In the genomic region with DNA sequence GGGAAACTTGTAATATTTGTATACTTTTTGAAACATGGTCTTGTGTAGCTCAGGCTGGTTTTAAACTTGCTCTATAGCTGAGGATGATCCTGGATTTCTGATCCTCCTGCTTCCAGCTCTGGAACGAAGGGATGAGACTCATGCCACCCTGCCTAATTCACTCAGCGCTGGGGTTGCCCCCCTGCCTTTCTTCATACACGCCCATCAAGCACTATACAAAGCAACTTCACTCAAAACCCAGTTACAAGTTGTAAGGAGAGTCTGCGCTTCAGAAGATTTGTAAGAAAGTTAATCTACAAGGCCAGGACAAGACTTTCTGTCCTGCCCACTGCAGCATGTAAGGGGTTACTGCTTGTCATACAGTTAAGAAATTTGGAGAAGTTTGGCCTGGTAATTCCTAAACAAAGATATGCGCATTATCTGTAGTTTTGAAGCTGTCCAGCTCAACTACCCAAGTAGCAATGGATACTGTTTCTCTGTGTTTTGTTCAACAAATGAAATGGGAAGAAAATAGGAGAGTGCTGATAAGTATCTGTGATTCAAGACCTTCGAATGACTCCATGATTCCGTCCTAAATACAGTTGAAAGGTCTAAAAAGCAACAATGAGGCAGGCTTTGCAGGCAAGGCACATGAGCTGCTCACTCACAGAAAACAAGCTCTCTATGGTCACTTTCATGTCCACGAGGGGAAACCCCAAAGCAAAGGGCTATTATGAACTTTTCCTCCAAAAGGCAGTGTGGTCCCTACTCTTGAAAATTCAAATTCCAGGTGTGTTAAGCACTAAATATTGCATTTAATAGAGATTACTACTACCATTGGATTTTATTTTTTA, we compare ENCODE assay signal across 17 mouse cellular contexts. TPM values are rescaled to one million over a fixed set of nuclear protein-coding genes. Genes with fewer than 3 reads are reported as not detected.
DNase-seq lines count a peak whose midpoint lies in the region; ATAC-seq and TF ChIP-seq lines count a peak whose summit lies in the region.
"Had no signal": no experiment of that assay in that cellular context is flagged by ENCODE, and none has a peak within 500 bp of the region (broad histone marks: within the 10 kb centered on the region; RNA-seq: fewer than 3 reads in every experiment).

No protein-coding gene starts in this region.

- H3K4me1 ChIP-seq in forebrain, embryonic 10.5 days, result peaks cover 55% of the 10 kb centered on the region
- peaks cover 3% of the 10 kb centered on the region; the same call in 1 of the 2 replicates for H3K4me1 ChIP-seq in forebrain, embryonic 15.5 days
- peaks cover 72% of the 10 kb centered on the region for H3K4me1 ChIP-seq in liver, embryonic 11.5 days (replicated peaks; ENCODE audit: control insufficient read depth, insufficient read depth, low read length)
- H3K4me1 ChIP-seq in thymus, adult 2 months (replicated peaks; ENCODE audit: control insufficient read depth, insufficient read depth, low read length), result peaks cover 18% of the 10 kb centered on the region

- H3K27me3 ChIP-seq in forebrain, embryonic 10.5 days (ENCODE audit: poor library complexity, severe bottlenecking), result no peaks in the 10 kb centered on the region
- no peaks in the 10 kb centered on the region for H3K27me3 ChIP-seq in forebrain, embryonic 15.5 days
- no peaks in the 10 kb centered on the region for H3K27me3 ChIP-seq in liver, embryonic 11.5 days (replicated peaks; ENCODE audit: control insufficient read depth, insufficient read depth, low read length)
- no peaks in the 10 kb centered on the region for H3K27me3 ChIP-seq in thymus, adult 2 months (ENCODE audit: control insufficient read depth, insufficient read depth, low read length)
- H3K27me3 ChIP-seq: embryonic facial prominence, embryonic 13.5 days; forebrain, embryonic 13.5 days; neural tube, embryonic 13.5 days; stomach, embryonic 15.5 days had no signal

- no peak for TF ChIP-seq POLR2A in thymus, adult 2 months (IDR thresholded peaks at IDR 0.05; ENCODE audit: control insufficient read depth, extremely low read depth, insufficient read depth, low read length, poor library complexity)

- no peaks in the 10 kb centered on the region for H3K36me3 ChIP-seq in forebrain, embryonic 10.5 days (replicated peaks)
- no peaks in the 10 kb centered on the region for H3K36me3 ChIP-seq in forebrain, embryonic 15.5 days
- H3K36me3 ChIP-seq in liver, embryonic 11.5 days (ENCODE audit: control insufficient read depth, insufficient read depth, low read length), result no peaks in the 10 kb centered on the region
- H3K36me3 ChIP-seq in thymus, adult 2 months (ENCODE audit: control insufficient read depth, insufficient read depth, low read length), result no peaks in the 10 kb centered on the region
- H3K36me3 ChIP-seq: embryonic facial prominence, embryonic 13.5 days; limb, embryonic 10.5 days; neural tube, embryonic 13.5 days; stomach, embryonic 15.5 days had no signal

- no peak for ATAC-seq in forebrain, embryonic 15.5 days (replicated peaks)
- ATAC-seq in liver, embryonic 11.5 days (replicated peaks; ENCODE audit: low FRiP score), result no peak
- peak; percentile 7; the same call in 1 of the 2 replicates for ATAC-seq in erythroid progenitor cell, adult 5-6 weeks (replicated peaks; ENCODE audit: low FRiP score, poor library complexity, severe bottlenecking)
- peak; percentile 29; the same call in 1 of the 2 replicates for ATAC-seq in megakaryocyte-erythroid progenitor cell, adult 5-6 weeks (replicated peaks; ENCODE audit: low FRiP score, low TSS enrichment, poor library complexity, severe bottlenecking)
- ATAC-seq: forebrain, embryonic 13.5 days; hindbrain, postnatal 0 days had no signal

- H3K9ac ChIP-seq in forebrain, embryonic 15.5 days (replicated peaks), result no peak overlapping the region
- peak overlapping the region; percentile 7 for H3K9ac ChIP-seq in liver, embryonic 11.5 days (ENCODE audit: low read depth, low read length)
- H3K9ac ChIP-seq: embryonic facial prominence, embryonic 13.5 days; forebrain, embryonic 13.5 days; lung, embryonic 14.5 days; neural tube, embryonic 13.5 days; stomach, embryonic 15.5 days had no signal

- 0 out of 2 replicates have a peak overlapping the region, but pooled peaks have one; percentile 51 for H3K27ac ChIP-seq in forebrain, embryonic 10.5 days
- no peak overlapping the region for H3K27ac ChIP-seq in forebrain, embryonic 15.5 days (replicated peaks)
- H3K27ac ChIP-seq in liver, embryonic 11.5 days (ENCODE audit: low read depth, low read length), result peak overlapping the region; percentile 67
- no peak overlapping the region for H3K27ac ChIP-seq in thymus, adult 2 months (ENCODE audit: control insufficient read depth, insufficient read depth, low read length)
- H3K27ac ChIP-seq: embryonic facial prominence, embryonic 13.5 days; forebrain, embryonic 13.5 days; hindbrain, postnatal 0 days; limb, embryonic 10.5 days; neural tube, embryonic 13.5 days; stomach, embryonic 15.5 days had no signal

- no peak for TF ChIP-seq CTCF in thymus, adult 2 months (IDR thresholded peaks at IDR 0.05; ENCODE audit: borderline replicate concordance, control insufficient read depth, extremely low read depth, insufficient read depth, low read length, poor library complexity)

- no peak overlapping the region for H3K4me3 ChIP-seq in forebrain, embryonic 10.5 days
- no peak overlapping the region for H3K4me3 ChIP-seq in forebrain, embryonic 15.5 days
- H3K4me3 ChIP-seq in liver, embryonic 11.5 days (ENCODE audit: low read depth, low read length), result no peak overlapping the region
- no peak overlapping the region for H3K4me3 ChIP-seq in thymus, adult 2 months (ENCODE audit: control insufficient read depth, insufficient read depth, low read length)
- H3K4me3 ChIP-seq: embryonic facial prominence, embryonic 13.5 days; forebrain, embryonic 13.5 days; limb, embryonic 10.5 days; neural tube, embryonic 13.5 days; stomach, embryonic 15.5 days had no signal

- DNase-seq in forebrain, embryonic 10.5 days (ENCODE audit: extremely low spot score, low spot score), result no peak
- no peak for DNase-seq in liver, embryonic 11.5 days (ENCODE audit: low spot score)
- no peak for DNase-seq in liver
- DNase-seq in thymus, adult 2 months, result no peak
- no peak for DNase-seq in kidney, adult 8-10 months
- DNase-seq: cerebellum, adult 18-20 months; lung, embryonic 14.5 days; right cerebral cortex, postnatal 25 days had no signal

- 87% methylated on average over 8 of the region's 8 CpGs for WGBS in forebrain, embryonic 10.5 days
- WGBS in forebrain, embryonic 15.5 days, result 79% methylated on average over 8 of the region's 8 CpGs
- 61% methylated on average over 8 of the region's 8 CpGs for WGBS in liver, embryonic 11.5 days
- WGBS in thymus, adult 2 months, result 89% methylated on average over 8 of the region's 8 CpGs

- no peak overlapping the region for H3K4me2 ChIP-seq in forebrain, embryonic 15.5 days (replicated peaks)
- peak overlapping the region; percentile 58 for H3K4me2 ChIP-seq in liver, embryonic 11.5 days
- H3K4me2 ChIP-seq: embryonic facial prominence, embryonic 13.5 days; forebrain, embryonic 13.5 days; lung, embryonic 14.5 days; neural tube, embryonic 13.5 days; stomach, embryonic 15.5 days had no signal

- no peaks in the 10 kb centered on the region for H3K9me3 ChIP-seq in forebrain, embryonic 10.5 days
- H3K9me3 ChIP-seq in forebrain, embryonic 15.5 days, result no peaks in the 10 kb centered on the region
- H3K9me3 ChIP-seq in liver, embryonic 11.5 days (ENCODE audit: control insufficient read depth, low read length), result no peaks in the 10 kb centered on the region
- H3K9me3 ChIP-seq: embryonic facial prominence, embryonic 13.5 days; forebrain, embryonic 13.5 days; limb, embryonic 10.5 days; neural tube, embryonic 13.5 days; stomach, embryonic 15.5 days had no signal

RNA-seq across cellular contexts. Expression of gene Trak2, which starts 18.4 kb away (rescaled TPM):
- 7.5 and 8.6 TPM in 2 replicates for polyA plus RNA-seq in forebrain, embryonic 10.5 days (2016; fragmentation: Nextera tagmentation; extraction: Ambion mirVana)
- polyA plus RNA-seq in forebrain, embryonic 15.5 days (2015; fragmentation: Nextera tagmentation; extraction: Ambion mirVana), result 21.3 and 21.9 TPM in 2 replicates
- 24.0 and 26.1 TPM in 2 replicates for polyA plus RNA-seq in liver, embryonic 11.5 days (2014; fragmentation: Nextera tagmentation; extraction: Ambion mirVana)
- 453 and 558 TPM in 2 replicates for total RNA-seq in erythroid progenitor cell, adult 5-6 weeks (2015; ENCODE audit: low replicate concordance)
- total RNA-seq in erythroid progenitor cell, adult 5-6 weeks (2017; ENCODE audit: low replicate concordance), result 520 and 536 TPM in 2 replicates
- total RNA-seq in megakaryocyte-erythroid progenitor cell, adult 5-6 weeks (2014; fragmentation: Nextera tagmentation), result 82.4 and 98.1 TPM in 2 replicates
- total RNA-seq in megakaryocyte-erythroid progenitor cell, adult 5-6 weeks (2017), result 50.7 and 56.6 TPM in 2 replicates
- 46.6 and 52.0 TPM in 2 replicates for polyA plus RNA-seq in thymus, adult 2 months (2012; rRNA removed)

RNA-seq across cellular contexts. Expression of gene Stradb, which starts 18.5 kb away (rescaled TPM):
- 27.6 and 29.6 TPM in 2 replicates for polyA plus RNA-seq in forebrain, embryonic 10.5 days (2016; fragmentation: Nextera tagmentation; extraction: Ambion mirVana)
- 99.6 and 104 TPM in 2 replicates for polyA plus RNA-seq in forebrain, embryonic 15.5 days (2015; fragmentation: Nextera tagmentation; extraction: Ambion mirVana)
- polyA plus RNA-seq in liver, embryonic 11.5 days (2014; fragmentation: Nextera tagmentation; extraction: Ambion mirVana), result 28.0 and 35.7 TPM in 2 replicates
- total RNA-seq in erythroid progenitor cell, adult 5-6 weeks (2015; ENCODE audit: low replicate concordance), result 237 and 245 TPM in 2 replicates
- total RNA-seq in erythroid progenitor cell, adult 5-6 weeks (2017; ENCODE audit: low replicate concordance), result 160 and 184 TPM in 2 replicates
- total RNA-seq in megakaryocyte-erythroid progenitor cell, adult 5-6 weeks (2014; fragmentation: Nextera tagmentation), result 35.6 and 36.6 TPM in 2 replicates
- 14.2 and 23.8 TPM in 2 replicates for total RNA-seq in megakaryocyte-erythroid progenitor cell, adult 5-6 weeks (2017)
- 15.5 and 15.6 TPM in 2 replicates for polyA plus RNA-seq in thymus, adult 2 months (2012; rRNA removed)

Comparison
In these comparisons a context has a peak if more than half of its experiments do, and no peak if none do; other contexts are left out.
1. H3K27ac ChIP-seq: peak in forebrain, embryonic 10.5 days (single experiment) and liver, embryonic 11.5 days (single experiment); none in forebrain, embryonic 15.5 days (single experiment) and thymus, adult 2 months (single experiment).
2. ATAC-seq: peak in erythroid progenitor cell, adult 5-6 weeks (single experiment) and megakaryocyte-erythroid progenitor cell, adult 5-6 weeks (single experiment); none in forebrain, embryonic 15.5 days (single experiment) and liver, embryonic 11.5 days (single experiment).